Mouse (Mus musculus) kidney, postnatal 0 days (tissue): ENCODE results near the gene Dnajc11. TPM values are rescaled to one million over a fixed set of nuclear protein-coding genes. Genes with fewer than 3 reads are reported as not detected.

Experiments used
- ATAC-seq: fragments of 200-750 bp; cut with Nextera tagmentation; replicated peaks from 2 replicates; pipeline ENCODE4 v1.8.0; 2017; ENCODE audit warnings: low read depth, moderate number of reproducible peaks, moderate TSS enrichment, moderate library complexity; ENCODE audit not compliant: low FRiP score
- DNase-seq: peaks from one replicate; pipeline ENCODE4 v3.0.0-alpha.2; 2016; ENCODE audit warnings: low spot score
- H3K27ac ChIP-seq: fragments of 300-500 bp; sonication (generic); 2 replicates; pipeline ENCODE4 v1.5.1; 2014; ENCODE audit warnings: mild to moderate bottlenecking
- H3K27me3 ChIP-seq: fragments of 300-500 bp; sonication (generic); 2 replicates; pipeline ENCODE4 v1.6.1; 2014; ENCODE audit warnings: low read length, mixed read lengths; ENCODE audit not compliant: insufficient read depth
- H3K36me3 ChIP-seq: fragments of 300-500 bp; sonication (generic); 2 replicates; pipeline ENCODE4 v1.6.1; 2014; ENCODE audit warnings: low read length, mixed read lengths; ENCODE audit not compliant: insufficient read depth
- H3K4me1 ChIP-seq: fragments of 300-500 bp; sonication (generic); replicated peaks from 2 replicates; pipeline ENCODE4 v1.6.1; 2014; ENCODE audit warnings: antibody characterized with exemption, low read length, mixed read lengths; ENCODE audit not compliant: insufficient read depth
- H3K4me2 ChIP-seq: fragments of 300-500 bp; sonication (generic); 2 replicates; pipeline ENCODE4 v1.6.1; 2014; ENCODE audit warnings: mild to moderate bottlenecking, low read length, moderate library complexity, mixed read lengths
- H3K4me3 ChIP-seq: fragments of 300-500 bp; sonication (generic); replicated peaks from 2 replicates; pipeline ENCODE4 v1.5.1; 2014; ENCODE audit warnings: low read depth, low read length
- H3K9ac ChIP-seq: fragments of 300-500 bp; sonication (generic); 2 replicates; pipeline ENCODE4 v1.6.1; 2014; ENCODE audit warnings: low read depth, low read length
- H3K9me3 ChIP-seq: fragments of 300-500 bp; sonication (generic); replicated peaks from 2 replicates; pipeline ENCODE4 v1.6.1; 2016; ENCODE audit warnings: low read length, inconsistent platforms, mixed read lengths
- CTCF ChIP-seq: IDR thresholded peaks from 2 replicates; pipeline ENCODE4 v1.5.1; 2016; ENCODE audit warnings: antibody characterized with exemption, low read depth, mild to moderate bottlenecking, moderate library complexity
- WGBS: fragments of 180-500 bp; shearing (Covaris S2); extraction: QIAGEN DNeasy Blood & Tissue Kit; methylation state at CpG from one replicate; pipeline ENCODE4 v1.1.7; 2014; 5-methylcytosine and 5-hydroxymethylcytosine counted together
- polyA plus RNA-seq: library from polyadenylated mRNA; unstranded; fragments of >200 nt; fragmentation: Nextera tagmentation; extraction: Ambion mirVana; gene quantifications from 2 replicates; pipeline ENCODE4 v1.2.1, GENCODE M21; 2015

Gene Dnajc11
- polyA plus RNA-seq = 48.4 and 56.1 TPM in 2 replicates

DNA sequence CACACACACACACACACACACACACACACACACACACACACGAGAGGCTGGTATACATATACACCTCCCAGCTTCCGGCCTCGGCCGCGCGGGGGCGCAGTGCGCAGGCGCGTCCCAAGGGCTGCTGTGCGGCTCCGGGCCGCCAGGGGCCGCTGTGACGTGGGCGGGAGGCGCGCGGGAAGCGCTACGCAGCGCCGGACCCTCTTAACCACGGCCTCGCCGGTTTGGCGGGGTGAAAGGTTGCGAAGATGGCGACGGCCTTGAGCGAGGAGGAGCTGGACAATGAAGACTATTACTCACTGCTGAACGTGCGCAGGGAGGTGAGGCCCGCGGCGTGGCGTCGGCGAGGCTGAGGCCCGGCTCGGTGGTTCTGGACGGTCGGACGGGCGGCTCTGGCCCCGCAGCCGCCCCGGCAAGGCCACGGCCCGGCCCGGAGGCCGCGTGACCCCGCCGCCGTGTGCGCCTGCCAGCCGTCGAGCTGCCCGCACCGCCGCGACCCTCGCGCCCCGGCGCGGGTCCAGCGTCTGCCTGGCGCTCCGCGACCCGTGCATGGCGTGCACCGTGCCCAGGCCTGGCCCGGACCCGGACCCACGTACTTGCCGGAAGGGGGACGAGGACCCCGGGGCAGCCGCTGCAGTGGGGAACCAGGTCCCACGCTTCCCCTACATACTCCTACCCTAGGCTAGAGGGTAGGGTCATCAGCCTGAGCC is at the start of gene Dnajc11:
Gene Dnajc11, plus strand, starts transcription at position 187 of the 710 bp plus-strand sequence.
- Histone ChIP-seq H3K9me3 (no peaks in the 10 kb centered on the region), H3K4me2 (peak within 1 kb of the TSS; percentile 93), H3K27me3 (no peaks in the 10 kb centered on the region), H3K4me3 (peak within 1 kb of the TSS; percentile 100), H3K27ac (peak within 1 kb of the TSS; percentile 58; the same call in 1 of the 2 replicates), H3K36me3 (0 out of 2 replicates have a peak, but pooled peaks cover 5% of the 10 kb centered on the region), H3K9ac (peak within 1 kb of the TSS; percentile 98), H3K4me1 (peaks cover 9% of the 10 kb centered on the region; the same call in 1 of the 2 replicates)
- WGBS = under 1% methylated on average over 68 of the region's 83 CpGs
- peak; percentile 96 for TF ChIP-seq CTCF
- peak; percentile 92 for ATAC-seq
- DNase-seq = peak; percentile 93

- Histone ChIP-seq H3K9ac (no peak overlapping the region), H3K4me1 (no peaks in the 10 kb centered on the region), H3K9me3 (no peaks in the 10 kb centered on the region), H3K27ac (no peak overlapping the region), H3K4me2 (no peak overlapping the region), H3K36me3 (no peaks in the 10 kb centered on the region), H3K27me3 (no peaks in the 10 kb centered on the region), H3K4me3 (no peak overlapping the region)
- DNase-seq = no peak
- 76% methylated on average over 6 of the region's 6 CpGs for WGBS
- peak; percentile 47 for TF ChIP-seq CTCF
- no peak for ATAC-seq
Measured at GRCm38 (mm10) chr4:151893241-151893640, 40.2 kb upstream of the Dnajc11 start.

- Histone ChIP-seq H3K4me1 (no peaks in the 10 kb centered on the region), H3K4me2 (no peak overlapping the region), H3K27ac (no peak overlapping the region), H3K27me3 (no peaks in the 10 kb centered on the region), H3K9ac (no peak overlapping the region), H3K4me3 (no peak overlapping the region), H3K36me3 (no peaks in the 10 kb centered on the region), H3K9me3 (no peaks in the 10 kb centered on the region)
- 94% methylated on average over 12 of the region's 12 CpGs for WGBS
- DNase-seq = no peak
- ATAC-seq = no peak
- no peak for TF ChIP-seq CTCF
Measured at GRCm38 (mm10) chr4:151894926-151895325, 38.6 kb upstream of the Dnajc11 start.

- Histone ChIP-seq H3K27me3 (no peaks in the 10 kb centered on the region), H3K36me3 (no peaks in the 10 kb centered on the region), H3K9me3 (no peaks in the 10 kb centered on the region), H3K4me1 (no peaks in the 10 kb centered on the region), H3K4me2 (no peak overlapping the region), H3K9ac (no peak overlapping the region), H3K27ac (no peak overlapping the region), H3K4me3 (no peak overlapping the region)
- DNase-seq = no peak
- 89% methylated on average over 7 of the region's 7 CpGs for whole genome bisulfite sequencing
- ATAC-seq = no peak
- no peak for TF ChIP-seq CTCF
Measured at GRCm38 (mm10) chr4:151895624-151896023, 37.9 kb upstream of the Dnajc11 start.

- no peak overlapping the region for H3K9ac ChIP-seq
- no peaks in the 10 kb centered on the region for H3K9me3 ChIP-seq
- H3K4me1 ChIP-seq = no peaks in the 10 kb centered on the region
- peak; percentile 30; the same call in 1 of the 2 replicates for TF ChIP-seq CTCF
- no peak for DNase-seq
- H3K36me3 ChIP-seq = no peaks in the 10 kb centered on the region
- H3K27ac ChIP-seq = no peak overlapping the region
- H3K4me3 ChIP-seq = no peak overlapping the region
- no peak overlapping the region for H3K4me2 ChIP-seq
- no peaks in the 10 kb centered on the region for H3K27me3 ChIP-seq
- WGBS = 72% methylated on average over 9 of the region's 9 CpGs
- no peak for ATAC-seq
Measured at GRCm38 (mm10) chr4:151897069-151897617, 36.3 kb upstream of the Dnajc11 start.

DNA sequence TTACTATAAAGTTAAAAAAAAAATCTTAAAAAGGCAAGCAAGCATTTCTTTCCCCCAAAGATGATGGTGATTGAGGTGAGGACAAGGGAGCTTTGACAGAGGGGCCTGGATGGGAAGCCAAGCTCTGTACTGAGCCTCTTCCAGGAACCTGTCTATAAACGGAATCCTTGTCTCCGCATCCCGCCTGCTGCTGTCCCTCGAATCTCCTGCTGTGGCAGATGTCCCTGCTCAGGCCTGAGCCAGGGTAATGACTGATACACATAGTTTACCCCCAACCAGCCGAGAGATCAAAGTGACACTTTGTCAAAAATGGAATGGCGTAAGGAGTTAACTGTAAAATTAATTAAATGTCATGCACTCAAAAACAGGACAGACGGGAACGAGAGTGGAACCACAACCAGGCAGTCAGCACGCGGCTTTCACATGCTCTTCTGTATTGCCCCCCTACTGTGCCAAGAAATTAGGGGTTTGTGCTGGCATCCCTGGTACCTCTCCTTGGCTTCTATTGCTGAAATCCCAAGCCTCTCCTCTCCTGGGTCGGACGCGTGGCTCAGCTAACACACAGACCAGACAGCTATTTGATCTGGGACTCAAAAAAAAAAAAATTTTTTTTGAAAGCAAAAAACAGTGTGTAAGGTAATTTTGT is 34.8 kb upstream of the Dnajc11 start:
- ATAC-seq (no peak), DNase-seq (no peak)
- Histone ChIP-seq H3K36me3 (no peaks in the 10 kb centered on the region), H3K4me3 (no peak overlapping the region), H3K4me1 (0 out of 2 replicates have a peak, but pooled peaks cover 3% of the 10 kb centered on the region), H3K27ac (no peak overlapping the region), H3K9me3 (no peaks in the 10 kb centered on the region), H3K27me3 (no peaks in the 10 kb centered on the region), H3K4me2 (no peak overlapping the region), H3K9ac (no peak overlapping the region)
- 47% methylated on average over 13 of the region's 13 CpGs for WGBS
- no peak for TF ChIP-seq CTCF
